Mouse (Mus musculus) right cerebral cortex, postnatal 36 days (tissue): ENCODE results near the gene Rassf4.
"Not testable (repeated sequence)": the region's sequence is repeated elsewhere in the genome, so short reads cannot be mapped to it uniquely, and the experiment has no call there.

Source experiments
- DNase-seq, 2 experiments: peaks; one replicate each; pipeline ENCODE4 v3.0.0; 2022; ENCODE audit warnings: low spot score in 2 of 2, mixed read lengths in 1 of 2

Gene Rassf4

GRCm38 (mm10) chr6:116636581-116637235 is 37.0 kb downstream of the Rassf4 start:
- DNase-seq = no peak

GRCm38 (mm10) chr6:116635251-116636180 is 38.2 kb downstream of the Rassf4 start:
- DNase-seq = no peak

- no peak for DNase-seq
These were observed 39.7 kb downstream of the Rassf4 start for GRCm38 (mm10) chr6:116633741-116634695.

- peak; percentile 58 to 60 for DNase-seq
These were observed 41.6 kb downstream of the Rassf4 start for GRCm38 (mm10) chr6:116632129-116632528.

GRCm38 (mm10) chr6:116629766-116630165 is 44.0 kb downstream of the Rassf4 start:
- DNase-seq = no peak

GRCm38 (mm10) chr6:116628539-116629171 is 45.1 kb downstream of the Rassf4 start, which contains the start of gene Zfp422:
Zfp422 (minus strand) TSS chr6:116628999.
- peak in 1 of 2 experiments; percentile 43 for DNase-seq

- DNase-seq = no peak
These were observed 45.7 kb downstream of the Rassf4 start for GRCm38 (mm10) chr6:116628095-116628494.

- not testable (repeated sequence) for DNase-seq
These were observed 47.3 kb downstream of the Rassf4 start for GRCm38 (mm10) chr6:116626417-116626816.

- no peak for DNase-seq
These were observed 52.3 kb downstream of the Rassf4 start for GRCm38 (mm10) chr6:116621318-116622023.

GRCm38 (mm10) chr6:116618073-116618472 is 55.7 kb downstream of the Rassf4 start:
- no peak for DNase-seq

- no peak for DNase-seq
These were observed 58.0 kb downstream of the Rassf4 start for GRCm38 (mm10) chr6:116615719-116616118.

- no peak for DNase-seq
These were observed 66.5 kb downstream of the Rassf4 start for GRCm38 (mm10) chr6:116607230-116607629.

- DNase-seq = not testable (repeated sequence)
These were observed 72.8 kb downstream of the Rassf4 start for GRCm38 (mm10) chr6:116600969-116601368.

GRCm38 (mm10) chr6:116584095-116584494 is 89.7 kb downstream of the Rassf4 start, which contains the start of gene Olfr215:
Olfr215 (minus strand) TSS chr6:116584195.
- DNase-seq = no peak
